Mouse (Mus musculus) liver, postnatal 0 days (tissue): Measurements from ENCODE around the gene Acrv1.

Experiments used
- CTCF ChIP-seq: sonication (generic); IDR thresholded peaks from 2 replicates; pipeline ENCODE4 v1.5.1; 2016; ENCODE audit warnings: antibody characterized with exemption, low read depth
- EP300 ChIP-seq: IDR thresholded peaks from 2 replicates; pipeline ENCODE4 v1.6.1; 2016; ENCODE audit warnings: antibody characterized with exemption, low read depth, mild to moderate bottlenecking

GRCm38 (mm10) chr9:36687329-36687728, 5.7 kb upstream of the Acrv1 start:
- TF ChIP-seq CTCF (no peak), EP300 (no peak)
